Mouse (Mus musculus) midbrain, embryonic 13.5 days (tissue): ENCODE data around the gene Osgep. TPM values are rescaled to one million over a fixed set of nuclear protein-coding genes. Genes with fewer than 3 reads are reported as not detected.
"Not testable (repeated sequence)": the region's sequence is repeated elsewhere in the genome, so short reads cannot be mapped to it uniquely, and the experiment has no call there.

Experiments used
- ATAC-seq: fragments of 200-750 bp; cut with Nextera tagmentation; 2 replicates; pipeline ENCODE4 v1.8.0; 2017; ENCODE audit warnings: mild to moderate bottlenecking, moderate TSS enrichment, moderate library complexity
- H3K27ac ChIP-seq: fragments of 300-500 bp; sonication (generic); 2 replicates; pipeline ENCODE4 v1.5.1; 2015; ENCODE audit warnings: inconsistent platforms, mild to moderate bottlenecking, moderate library complexity
- H3K27me3 ChIP-seq: fragments of 300-500 bp; sonication (generic); 2 replicates; pipeline ENCODE4 v1.6.1; 2015; ENCODE audit warnings: mild to moderate bottlenecking, inconsistent platforms
- H3K36me3 ChIP-seq: fragments of 300-500 bp; sonication (generic); 2 replicates; pipeline ENCODE4 v1.6.1; 2015; ENCODE audit warnings: mild to moderate bottlenecking, inconsistent platforms
- H3K4me1 ChIP-seq: fragments of 300-500 bp; sonication (generic); replicated peaks from 2 replicates; pipeline ENCODE4 v1.6.1; 2015; ENCODE audit warnings: inconsistent platforms
- H3K4me2 ChIP-seq: fragments of 300-500 bp; sonication (generic); replicated peaks from 2 replicates; pipeline ENCODE4 v1.6.1; 2015; ENCODE audit warnings: moderate library complexity, mild to moderate bottlenecking, inconsistent platforms
- H3K4me3 ChIP-seq: fragments of 300-500 bp; sonication (generic); replicated peaks from 2 replicates; pipeline ENCODE4 v1.5.1; 2015; ENCODE audit warnings: mild to moderate bottlenecking, inconsistent platforms
- H3K9ac ChIP-seq: fragments of 300-500 bp; sonication (generic); replicated peaks from 2 replicates; pipeline ENCODE4 v1.6.1; 2015; ENCODE audit warnings: mild to moderate bottlenecking, inconsistent platforms
- H3K9me3 ChIP-seq: fragments of 300-500 bp; sonication (generic); 2 replicates; pipeline ENCODE4 v1.6.1; 2016; ENCODE audit warnings: mild to moderate bottlenecking, inconsistent platforms
- WGBS: fragments of 180-500 bp; shearing (Covaris S2); methylation state at CpG from one replicate; pipeline ENCODE4 v1.1.7; 2015; 5-methylcytosine and 5-hydroxymethylcytosine counted together
- polyA plus RNA-seq: library from polyadenylated mRNA; unstranded; fragments of >200 nt; fragmentation: Nextera tagmentation; extraction: Ambion mirVana; gene quantifications from 2 replicates; pipeline ENCODE4 v1.2.1, GENCODE M21; 2015

Osgep gene
- polyA plus RNA-seq, 1 experiment from 2014 or later, result 127 TPM

DNA sequence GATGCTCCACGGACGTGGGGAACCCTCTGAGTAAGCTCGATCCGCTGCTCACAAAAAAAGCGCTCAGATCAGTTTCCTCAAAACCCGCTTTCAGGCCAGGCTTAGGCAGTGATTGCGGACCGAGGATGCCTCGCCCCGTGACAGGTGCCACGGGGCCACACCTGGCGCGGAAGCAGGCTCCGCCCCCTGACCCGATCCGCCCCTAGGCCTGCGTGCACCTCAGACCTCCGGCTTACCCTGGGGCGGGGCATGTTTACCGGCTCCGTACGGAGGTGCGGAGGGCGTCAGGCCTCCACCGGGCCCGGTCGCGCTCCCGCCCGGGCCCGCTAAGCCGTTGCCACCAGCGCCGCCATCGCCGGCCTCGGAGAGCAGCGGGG, 5.7 kb upstream of the Osgep start:
- WGBS, result under 1% methylated on average over 38 of the region's 38 CpGs

DNA sequence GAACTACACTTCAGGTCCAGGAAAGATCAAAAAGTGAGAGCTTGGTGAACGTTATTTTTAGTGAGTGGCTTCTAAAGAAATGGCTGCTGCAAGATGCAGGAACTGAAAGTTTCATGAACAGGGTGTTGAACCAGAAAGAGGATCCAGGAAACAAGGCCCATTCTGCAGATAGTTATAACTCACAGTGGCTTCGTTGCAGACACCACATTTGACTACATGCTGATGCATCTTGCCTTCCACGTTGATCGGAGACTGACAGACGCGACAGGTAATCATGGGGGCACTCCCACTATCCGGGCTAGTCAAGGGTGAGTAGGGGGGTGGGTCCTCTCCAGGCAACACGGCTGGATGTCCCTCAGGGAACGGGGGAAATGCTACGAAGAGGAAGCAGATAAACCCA, 5.3 kb upstream of the Osgep start:
- peak overlapping the region; percentile 93 for H3K4me2 ChIP-seq
- peak overlapping the region; percentile 99 for H3K9ac ChIP-seq
- peak overlapping the region; percentile 99 for H3K4me3 ChIP-seq
- H3K27me3 ChIP-seq, result no peaks in the 10 kb centered on the region
- WGBS, result 15% methylated on average over 10 of the region's 10 CpGs
- H3K9me3 ChIP-seq, result no peaks in the 10 kb centered on the region
- H3K27ac ChIP-seq, result peak overlapping the region; percentile 86
- ATAC-seq, result no peak
- peaks cover 33% of the 10 kb centered on the region for H3K36me3 ChIP-seq
- peaks cover 40% of the 10 kb centered on the region for H3K4me1 ChIP-seq

More for the DNA sequence above, 5.7 kb upstream of the Osgep start:
- peak; percentile 63 for ATAC-seq
- Histone ChIP-seq H3K9me3 (no peaks in the 10 kb centered on the region), H3K27me3 (no peaks in the 10 kb centered on the region), H3K4me3 (peak overlapping the region; percentile 99), H3K27ac (peak overlapping the region; percentile 86), H3K36me3 (peaks cover 33% of the 10 kb centered on the region), H3K4me1 (peaks cover 40% of the 10 kb centered on the region), H3K9ac (peak overlapping the region; percentile 99), H3K4me2 (peak overlapping the region; percentile 93)

DNA sequence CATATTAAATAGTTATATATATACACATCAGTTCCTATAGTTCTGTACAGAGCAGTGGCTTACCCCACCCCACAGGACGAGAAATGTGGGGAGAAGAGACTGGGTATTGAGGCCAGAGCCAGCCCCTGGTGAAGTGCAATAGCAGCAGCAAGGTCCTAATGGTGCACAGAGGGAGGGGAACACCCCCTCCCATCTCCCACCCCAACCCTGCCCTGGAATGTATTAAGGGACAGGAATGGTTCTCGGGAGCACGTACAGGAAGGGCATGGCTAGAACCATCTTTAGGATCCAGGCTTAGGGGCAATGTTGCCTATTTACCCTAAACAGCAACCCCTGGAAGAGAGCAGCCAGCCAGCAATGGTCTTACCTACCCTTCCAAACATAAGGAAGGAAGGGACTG, 2.7 kb upstream of the Osgep start:
- peaks cover 49% of the 10 kb centered on the region for H3K4me1 ChIP-seq

DNA sequence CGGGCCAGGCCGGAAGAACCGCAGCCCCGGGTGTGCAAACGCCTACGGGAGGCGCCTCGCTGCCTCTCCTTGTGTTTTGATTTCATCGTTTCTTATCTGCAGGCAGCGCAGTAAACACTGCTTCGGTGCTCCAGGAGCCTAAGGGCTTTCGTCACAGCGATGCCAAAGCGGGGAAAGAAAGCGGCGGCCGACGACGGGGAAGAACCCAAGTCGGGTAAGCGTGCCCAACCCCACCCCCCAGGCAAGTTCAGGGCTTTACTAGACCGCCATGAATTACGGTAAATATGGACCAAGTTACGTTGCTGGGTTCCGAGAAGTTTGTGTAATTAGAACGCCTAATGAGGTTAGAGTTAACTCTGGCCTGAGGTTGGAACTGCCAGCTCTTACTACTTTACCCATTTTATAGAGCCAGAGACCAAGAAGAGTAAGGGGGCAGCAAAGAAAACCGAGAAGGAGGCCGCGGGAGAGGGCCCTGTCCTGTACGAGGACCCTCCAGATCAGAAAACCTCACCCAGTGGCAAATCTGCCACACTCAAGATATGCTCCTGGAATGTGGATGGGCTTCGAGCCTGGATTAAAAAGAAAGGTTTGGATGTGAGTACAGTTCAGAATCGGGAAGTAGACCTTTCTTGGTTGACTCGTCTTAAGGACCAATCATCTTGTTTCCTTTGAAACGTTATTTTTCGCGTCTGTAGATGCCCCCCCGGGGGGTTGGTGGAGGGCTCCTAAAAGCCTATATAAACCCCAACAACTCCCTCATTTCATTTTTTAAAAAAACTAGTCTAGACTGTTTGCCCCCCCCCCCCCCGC, 623 bp upstream of the Osgep start:
- WGBS, result under 1% methylated on average over 38 of the region's 38 CpGs
- H3K4me1 ChIP-seq, result peaks cover 45% of the 10 kb centered on the region

More for the DNA sequence above, 2.7 kb upstream of the Osgep start:
- Histone ChIP-seq H3K4me3 (no peak overlapping the region), H3K27ac (no peak overlapping the region), H3K4me2 (no peak overlapping the region), H3K9me3 (no peaks in the 10 kb centered on the region), H3K9ac (no peak overlapping the region), H3K27me3 (no peaks in the 10 kb centered on the region), H3K36me3 (peaks cover 33% of the 10 kb centered on the region)
- no peak for ATAC-seq
- WGBS, result 82% methylated on average over 3 of the region's 3 CpGs

DNA sequence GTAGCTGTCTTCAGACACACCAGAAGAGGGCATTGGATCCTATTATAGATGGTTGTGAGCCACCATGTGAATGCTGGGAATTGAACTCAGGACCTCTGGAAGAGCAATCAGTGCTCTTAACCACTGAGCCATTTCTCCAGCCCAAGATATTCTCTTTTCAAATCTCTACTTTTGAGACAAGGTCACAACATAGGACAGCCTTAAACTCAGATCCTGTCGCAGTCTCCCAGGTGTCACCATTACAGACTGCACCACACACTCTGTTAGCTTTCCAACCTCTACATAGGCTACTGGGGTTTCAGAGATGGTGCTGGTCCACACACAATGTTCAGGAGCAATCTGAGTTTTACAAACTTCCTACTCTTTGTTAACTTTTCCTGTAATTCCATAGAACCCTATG, 1.3 kb downstream of the Osgep start:
- not testable (repeated sequence) for ATAC-seq
- peak overlapping the region; percentile 79; the same call in 1 of the 2 replicates for H3K9ac ChIP-seq

More for the DNA sequence above, 623 bp upstream of the Osgep start:
- peak; percentile 2; the same call in 1 of the 2 replicates for ATAC-seq
- Histone ChIP-seq H3K27ac (peak overlapping the region; percentile 86), H3K27me3 (no peaks in the 10 kb centered on the region), H3K36me3 (peaks cover 35% of the 10 kb centered on the region), H3K4me2 (peak overlapping the region; percentile 88), H3K4me3 (peak overlapping the region; percentile 66), H3K9me3 (no peaks in the 10 kb centered on the region), H3K9ac (peak overlapping the region; percentile 79)

DNA sequence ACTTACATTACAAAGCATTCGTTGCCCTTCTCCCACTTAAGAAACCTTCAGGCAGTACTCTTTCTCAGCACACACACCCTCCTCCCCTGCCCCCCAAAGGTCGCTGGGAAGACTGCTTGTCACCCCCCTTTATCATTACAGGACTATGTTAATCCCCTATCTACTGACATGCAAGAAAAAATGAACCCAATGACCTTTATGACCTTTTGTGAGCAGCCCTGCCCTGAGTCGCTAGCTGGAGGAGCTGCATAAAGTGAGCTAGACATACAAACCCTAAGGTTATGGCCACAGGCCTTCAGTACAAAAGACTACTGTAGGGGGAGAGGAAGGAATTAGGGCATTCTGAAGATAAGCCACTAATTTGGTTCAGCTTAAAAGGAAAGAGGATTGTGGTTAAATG, 13.3 kb downstream of the Osgep start:
- Histone ChIP-seq H3K9ac (no peak overlapping the region), H3K36me3 (peaks cover 42% of the 10 kb centered on the region), H3K27ac (no peak overlapping the region), H3K4me1 (no peaks in the 10 kb centered on the region), H3K27me3 (no peaks in the 10 kb centered on the region), H3K4me2 (no peak overlapping the region), H3K9me3 (no peaks in the 10 kb centered on the region), H3K4me3 (no peak overlapping the region)
- no peak for ATAC-seq
- WGBS, result 49% methylated on average over 3 of the region's 3 CpGs

More for the DNA sequence above, 1.3 kb downstream of the Osgep start:
- WGBS, result 86% methylated on average over 1 of the region's 1 CpGs
- peaks cover 30% of the 10 kb centered on the region for H3K4me1 ChIP-seq
- H3K4me2 ChIP-seq, result peak overlapping the region; percentile 70
- H3K27me3 ChIP-seq, H3K27ac ChIP-seq, H3K9me3 ChIP-seq: not testable (repeated sequence)
- peak overlapping the region; percentile 66 for H3K4me3 ChIP-seq
- H3K36me3 ChIP-seq, result peaks cover 39% of the 10 kb centered on the region

DNA sequence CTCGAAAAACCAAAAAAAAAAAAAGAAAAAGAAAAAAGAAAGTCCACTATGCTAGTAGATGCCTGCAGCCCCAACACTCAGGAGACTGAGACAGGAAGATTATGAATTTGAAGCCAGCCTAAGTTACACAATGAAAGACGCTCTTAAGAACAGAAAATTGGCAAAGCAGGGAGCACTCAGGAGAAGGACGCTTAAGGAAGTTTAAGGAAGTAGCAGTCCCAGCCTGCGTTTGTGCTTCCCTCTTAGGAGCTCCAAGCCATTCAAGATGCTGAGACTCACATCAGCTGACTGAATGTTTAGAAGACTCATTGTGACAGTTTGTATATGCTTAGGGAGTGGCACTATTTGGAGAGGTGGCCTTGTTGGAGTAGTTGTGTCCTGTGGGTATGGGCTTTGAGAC, 16.6 kb downstream of the Osgep start:
- Histone ChIP-seq H3K36me3 (peaks cover 12% of the 10 kb centered on the region), H3K9ac (no peak overlapping the region), H3K4me2 (no peak overlapping the region), H3K4me1 (peaks cover 9% of the 10 kb centered on the region), H3K27ac (no peak overlapping the region), H3K4me3 (no peak overlapping the region), H3K9me3 (no peaks in the 10 kb centered on the region), H3K27me3 (no peaks in the 10 kb centered on the region)
- 83% methylated on average over 4 of the region's 4 CpGs for WGBS
- no peak for ATAC-seq

DNA sequence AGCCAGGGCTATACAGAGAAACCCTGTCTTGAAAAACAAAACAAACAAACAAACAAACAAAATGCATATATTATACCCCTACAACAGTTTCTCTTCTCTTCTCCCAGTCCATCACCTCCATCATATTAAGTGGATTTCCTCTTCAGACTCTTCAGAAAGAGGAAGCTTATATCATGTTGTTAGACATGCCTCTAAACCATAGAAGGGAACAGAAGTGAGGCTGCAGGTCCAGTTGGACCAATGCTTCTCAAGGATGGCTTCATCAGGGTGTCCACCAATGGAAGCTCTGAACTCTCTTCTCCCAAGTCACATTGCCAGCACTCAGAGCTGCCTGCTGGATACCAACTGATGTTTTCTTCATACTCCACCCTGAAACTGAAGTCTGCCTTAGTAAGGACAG, 19.4 kb downstream of the Osgep start:
- H3K4me2 ChIP-seq, H3K27ac ChIP-seq, H3K36me3 ChIP-seq, H3K4me1 ChIP-seq, ATAC-seq, H3K27me3 ChIP-seq, H3K9ac ChIP-seq, H3K9me3 ChIP-seq, H3K4me3 ChIP-seq: not testable (repeated sequence)

DNA sequence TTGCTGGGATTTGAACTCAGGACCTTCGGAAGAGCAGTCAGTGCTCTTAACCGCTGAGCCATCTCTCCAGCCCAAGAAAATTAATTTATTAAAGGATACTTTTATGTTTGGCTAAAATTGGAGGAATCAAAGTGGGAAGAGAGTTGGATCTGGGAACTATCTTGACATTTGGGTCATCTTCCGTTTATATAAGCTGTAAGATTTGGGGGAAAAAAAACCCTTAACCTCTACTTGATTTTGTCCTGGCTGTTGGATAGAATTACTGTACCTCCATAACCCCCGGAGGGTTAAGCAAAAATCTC, 19.9 kb downstream of the Osgep start:
- H3K9ac ChIP-seq, result no peak overlapping the region
- peaks cover 9% of the 10 kb centered on the region for H3K4me1 ChIP-seq
- H3K4me3 ChIP-seq, result no peak overlapping the region
- H3K27ac ChIP-seq, result no peak overlapping the region
- 80% methylated on average over 4 of the region's 4 CpGs for WGBS
- no peaks in the 10 kb centered on the region for H3K9me3 ChIP-seq
- H3K36me3 ChIP-seq, result no peaks in the 10 kb centered on the region
- H3K4me2 ChIP-seq, result no peak overlapping the region
- no peaks in the 10 kb centered on the region for H3K27me3 ChIP-seq
- no peak for ATAC-seq

DNA sequence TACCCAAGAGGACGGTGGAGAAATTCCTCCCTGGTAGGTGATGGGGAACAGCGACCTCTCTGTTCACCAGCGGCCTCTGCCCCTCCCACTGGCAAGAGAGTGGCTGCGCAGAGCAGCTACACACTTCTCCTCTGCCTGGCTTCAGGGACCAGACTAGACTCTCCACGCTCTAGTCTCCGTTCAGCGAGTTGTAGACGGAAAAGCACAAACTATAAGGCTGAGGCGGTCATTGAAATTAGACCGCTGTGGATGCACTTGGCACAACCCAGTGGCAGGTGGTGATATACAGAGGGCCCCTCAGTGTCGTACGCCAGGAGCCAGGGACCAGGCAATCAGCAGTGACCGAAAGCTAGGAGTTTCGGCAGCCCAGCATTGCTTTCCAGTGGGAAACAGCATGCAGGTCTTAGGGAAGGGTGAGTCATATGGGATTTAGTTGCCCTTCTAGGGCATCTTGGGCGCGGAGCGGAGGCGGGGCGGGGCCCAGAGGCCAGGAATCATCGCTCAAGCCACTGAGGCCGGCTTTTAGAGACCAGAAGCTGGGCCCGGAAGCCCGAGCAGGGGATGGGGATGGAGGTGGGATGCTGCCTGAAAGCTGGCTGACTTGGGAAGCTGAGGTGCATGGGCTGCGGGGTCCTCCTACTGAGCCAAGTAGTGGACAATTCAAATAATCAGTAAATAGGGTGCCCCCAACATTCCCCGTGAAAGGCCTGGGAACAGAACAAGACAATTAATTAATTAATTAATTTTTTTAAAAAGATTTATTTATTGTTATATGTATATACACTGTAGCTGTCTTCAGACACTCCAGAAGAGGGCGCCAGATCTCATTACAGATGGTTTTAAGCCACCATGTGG, 20.5 kb downstream of the Osgep start:
- ATAC-seq, result peak; percentile 90
- Histone ChIP-seq H3K36me3 (no peaks in the 10 kb centered on the region), H3K9me3 (no peaks in the 10 kb centered on the region), H3K4me3 (peak overlapping the region; percentile 43), H3K4me1 (peaks cover 9% of the 10 kb centered on the region), H3K9ac (peak overlapping the region; percentile 50), H3K4me2 (peak overlapping the region; percentile 62), H3K27ac (no peak overlapping the region), H3K27me3 (no peaks in the 10 kb centered on the region)
- 3% methylated on average over 26 of the region's 26 CpGs for WGBS

DNA sequence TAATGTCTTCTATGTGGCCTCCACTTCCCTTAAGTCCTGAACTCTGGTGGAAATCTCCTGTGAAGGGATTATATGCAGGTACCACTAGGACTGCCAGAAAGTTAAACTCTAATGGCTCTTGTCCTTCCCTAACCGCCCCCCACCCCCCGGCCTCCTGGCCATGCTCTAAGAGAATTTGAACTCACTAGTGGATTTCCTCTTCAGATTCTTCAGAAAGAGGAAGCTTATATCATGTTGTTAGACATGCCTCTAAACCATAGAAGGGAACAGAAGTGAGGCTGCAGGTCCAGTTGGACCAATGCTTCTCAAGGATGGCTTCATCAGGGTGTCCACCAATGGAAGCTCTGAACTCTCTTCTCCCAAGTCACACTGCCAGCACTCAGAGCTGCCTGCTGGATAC, 26.7 kb downstream of the Osgep start:
- not testable (repeated sequence) for H3K9me3 ChIP-seq, H3K36me3 ChIP-seq, H3K27ac ChIP-seq, H3K9ac ChIP-seq, H3K4me3 ChIP-seq, H3K4me2 ChIP-seq, ATAC-seq
- peaks cover 14% of the 10 kb centered on the region for H3K4me1 ChIP-seq
- H3K27me3 ChIP-seq, result peaks cover 12% of the 10 kb centered on the region; the same call in 1 of the 2 replicates
- WGBS, result 96% methylated on average over 2 of the region's 2 CpGs

DNA sequence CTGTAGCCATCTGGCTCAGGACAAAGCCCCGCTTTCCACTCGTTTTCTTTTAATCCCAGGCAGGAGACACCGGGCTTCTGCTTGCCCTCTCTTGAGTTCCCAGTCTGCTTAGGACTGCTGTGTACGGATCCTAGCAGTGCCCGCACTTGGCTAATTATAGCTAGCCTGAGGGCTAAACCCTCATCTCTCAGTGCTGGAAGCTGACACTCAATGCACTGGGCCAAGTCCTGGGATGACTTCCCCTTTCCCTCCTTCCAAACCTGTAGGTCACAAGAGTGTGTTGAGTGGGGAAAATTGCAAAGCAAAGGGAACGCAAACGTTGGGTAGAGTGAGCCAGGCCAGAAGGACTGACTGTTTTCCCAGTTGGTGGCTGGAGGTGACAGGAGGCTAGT, 27.3 kb downstream of the Osgep start, which contains the start of gene Klhl33:
Gene Klhl33, minus strand, starts transcription at position 134 of the 392 bp plus-strand sequence.
- Histone ChIP-seq H3K9ac (peak within 1 kb of the TSS; percentile 78), H3K4me2 (peak within 1 kb of the TSS; percentile 90), H3K4me1 (peaks cover 14% of the 10 kb centered on the region), H3K27ac (peak within 1 kb of the TSS; percentile 3; the same call in 1 of the 2 replicates), H3K36me3 (no peaks in the 10 kb centered on the region), H3K9me3 (no peaks in the 10 kb centered on the region), H3K27me3 (peaks cover 12% of the 10 kb centered on the region; the same call in 1 of the 2 replicates), H3K4me3 (peak within 1 kb of the TSS; percentile 52)
- WGBS, result 44% methylated on average over 7 of the region's 7 CpGs
- ATAC-seq, result peak; percentile 37
